Mouse (Mus musculus) MEL (cell line): Measurements from ENCODE around the gene Mrtfa. TPM values are rescaled to one million over a fixed set of nuclear protein-coding genes. Genes with fewer than 3 reads are reported as not detected.

ENCODE experiments used
- DNase-seq: peaks from one replicate; pipeline ENCODE4 v3.0.0; 2011; ENCODE audit warnings: low read depth, low spot score
- H3K27ac ChIP-seq: 2 replicates; pipeline ENCODE4 v1.5.1; 2012; ENCODE audit warnings: low read depth, mild to moderate bottlenecking, control low read depth, low read length, moderate library complexity; ENCODE audit not compliant: control insufficient read depth
- H3K27me3 ChIP-seq, 2 experiments: fragments of 150-350 bp in 1 of 2; sonication (generic) in 1 of 2; 2 replicates each; pipeline ENCODE4 v1.6.1; 2012; ENCODE audit warnings: low read length in 2 of 2, mild to moderate bottlenecking in 2 of 2, improper control_type of control experiment in 1 of 2, moderate library complexity in 1 of 2; ENCODE audit not compliant: insufficient read depth in 2 of 2, control insufficient read depth in 1 of 2
- H3K36me3 ChIP-seq, 2 experiments: 2 replicates each; pipeline ENCODE4 v1.6.1; 2012 to 2014; ENCODE audit warnings: low read length in 2 of 2, improper control_type of control experiment in 1 of 2, inconsistent platforms in 1 of 2, mild to moderate bottlenecking in 1 of 2; ENCODE audit not compliant: insufficient read depth in 2 of 2, control insufficient read depth in 1 of 2
- H3K4me1 ChIP-seq, 2 experiments: fragments of 150-350 bp in 1 of 2; sonication (generic) in 1 of 2; 2 replicates each; pipeline ENCODE4 v1.6.1; 2012; ENCODE audit warnings: low read length in 2 of 2, improper control_type of control experiment in 1 of 2, mild to moderate bottlenecking in 1 of 2; ENCODE audit not compliant: insufficient read depth in 2 of 2, control insufficient read depth in 1 of 2
- H3K4me3 ChIP-seq, 2 experiments: fragments of 150-350 bp in 1 of 2; sonication (generic) in 1 of 2; 2 replicates each; pipeline ENCODE4 v1.5.1; 2012; ENCODE audit warnings: low read depth in 2 of 2, low read length in 2 of 2, mild to moderate bottlenecking in 2 of 2, moderate library complexity in 2 of 2, control low read depth in 1 of 2, improper control_type of control experiment in 1 of 2; ENCODE audit not compliant: control insufficient read depth in 1 of 2, insufficient read depth in 1 of 2
- H3K79me2 ChIP-seq: 2 replicates; pipeline ENCODE4 v1.6.1; 2012; ENCODE audit warnings: mild to moderate bottlenecking, low read length, moderate library complexity; ENCODE audit not compliant: control insufficient read depth, poor library complexity, insufficient read depth
- H3K9ac ChIP-seq: 2 replicates; pipeline ENCODE4 v1.6.1; 2012; ENCODE audit warnings: low read depth, mild to moderate bottlenecking, control low read depth, low read length, moderate library complexity; ENCODE audit not compliant: control insufficient read depth, poor library complexity, severe bottlenecking
- H3K9me3 ChIP-seq: fragments of 150-350 bp; sonication (generic); replicated peaks from 2 replicates; pipeline ENCODE4 v1.6.1; 2012; ENCODE audit warnings: mild to moderate bottlenecking, low read length, improper control_type of control experiment, moderate library complexity; ENCODE audit not compliant: insufficient read depth
- CHD2 ChIP-seq: IDR thresholded peaks from 2 replicates; pipeline ENCODE4 v1.6.1; 2011; ENCODE audit warnings: low read length, improper control_type of control experiment
- CTCF ChIP-seq, 3 experiments: IDR thresholded peaks in 2 of 3; conservative IDR thresholded peaks in 1 of 3; 2 replicates each; pipeline ENCODE4 v1.5.1; 2011 to 2012; ENCODE audit warnings: low read length in 3 of 3, low read depth in 2 of 3, mild to moderate bottlenecking in 2 of 3, improper control_type of control experiment in 1 of 3, inconsistent platforms in 1 of 3, mixed read lengths in 1 of 3, moderate library complexity in 1 of 3; ENCODE audit not compliant: control insufficient read depth in 1 of 3, insufficient read depth in 1 of 3, poor library complexity in 1 of 3, severe bottlenecking in 1 of 3
- E2F4 ChIP-seq: IDR thresholded peaks from 2 replicates; pipeline ENCODE4 v1.6.1; 2011; ENCODE audit warnings: low read depth, low read length, improper control_type of control experiment, borderline replicate concordance
- ELF1 ChIP-seq: IDR thresholded peaks from 2 replicates; pipeline ENCODE4 v1.6.1; 2014; ENCODE audit warnings: low read depth, mild to moderate bottlenecking, inconsistent platforms, low read length, improper control_type of control experiment, moderate library complexity
- GABPA ChIP-seq: IDR thresholded peaks from 2 replicates; pipeline ENCODE4 v1.6.1; 2012; ENCODE audit warnings: low read depth, mild to moderate bottlenecking, inconsistent platforms, low read length, improper control_type of control experiment, moderate library complexity
- GATA1 ChIP-seq: IDR thresholded peaks from 2 replicates; pipeline ENCODE4 v1.6.1; 2011; ENCODE audit warnings: low read depth, low read length, improper control_type of control experiment
- KAT2A ChIP-seq: conservative IDR thresholded peaks from 2 replicates; pipeline ENCODE4 v1.6.1; 2012; ENCODE audit warnings: low read depth, low read length, improper control_type of control experiment, inconsistent platforms
- MAFK ChIP-seq: IDR thresholded peaks from 2 replicates; pipeline ENCODE4 v1.6.1; 2011; ENCODE audit warnings: low read depth, mild to moderate bottlenecking, low read length, improper control_type of control experiment, borderline replicate concordance
- MAZ ChIP-seq: IDR thresholded peaks from 2 replicates; pipeline ENCODE4 v1.6.1; 2012; ENCODE audit warnings: low read depth, mild to moderate bottlenecking, inconsistent platforms, low read length, improper control_type of control experiment
- MEF2A ChIP-seq: IDR thresholded peaks from 2 replicates; pipeline ENCODE4 v1.6.1; 2014; ENCODE audit warnings: low read depth, mild to moderate bottlenecking, inconsistent platforms, low read length, improper control_type of control experiment; ENCODE audit not compliant: poor library complexity, insufficient replicate concordance, severe bottlenecking; ENCODE audit errors: extremely low read depth
- MXI1 ChIP-seq: IDR thresholded peaks from 2 replicates; pipeline ENCODE4 v1.6.1; 2011; ENCODE audit warnings: mild to moderate bottlenecking, low read depth, low read length, improper control_type of control experiment
- MYB ChIP-seq: IDR thresholded peaks from 2 replicates; pipeline ENCODE4 v1.6.1; 2011; ENCODE audit warnings: mild to moderate bottlenecking, low read depth, low read length, improper control_type of control experiment
- MYC ChIP-seq: IDR thresholded peaks from 2 replicates; pipeline ENCODE4 v1.6.1; 2011; ENCODE audit warnings: low read depth, mild to moderate bottlenecking, low read length, improper control_type of control experiment, moderate library complexity
- NELFE ChIP-seq: IDR thresholded peaks from 2 replicates; pipeline ENCODE4 v1.6.1; 2011; ENCODE audit warnings: low read depth, low read length, improper control_type of control experiment
- NRF1 ChIP-seq: IDR thresholded peaks from 2 replicates; pipeline ENCODE4 v1.6.1; 2014; ENCODE audit warnings: low read depth, mild to moderate bottlenecking, inconsistent platforms, low read length, improper control_type of control experiment, moderate library complexity; ENCODE audit not compliant: poor library complexity, insufficient read depth, severe bottlenecking
- POLR2AphosphoS2 ChIP-seq: IDR thresholded peaks from 2 replicates; pipeline ENCODE4 v1.6.1; 2011; ENCODE audit warnings: low read length, improper control_type of control experiment
- POLR2AphosphoS5 ChIP-seq: IDR thresholded peaks from 2 replicates; pipeline ENCODE4 v1.6.1; 2012; ENCODE audit warnings: low read depth, borderline replicate concordance, mild to moderate bottlenecking, inconsistent platforms, low read length, moderate library complexity, mixed read lengths
- RAD21 ChIP-seq: IDR thresholded peaks from 2 replicates; pipeline ENCODE4 v1.6.1; 2011; ENCODE audit warnings: mild to moderate bottlenecking, low read depth, low read length, improper control_type of control experiment
- SMC3 ChIP-seq: IDR thresholded peaks from 2 replicates; pipeline ENCODE4 v1.6.1; 2011; ENCODE audit warnings: low read depth, low read length, improper control_type of control experiment
- TAL1 ChIP-seq: IDR thresholded peaks from 2 replicates; pipeline ENCODE4 v1.6.1; 2012; ENCODE audit warnings: mild to moderate bottlenecking, inconsistent platforms, low read length, moderate library complexity, mixed read lengths
- TBP ChIP-seq: IDR thresholded peaks from 2 replicates; pipeline ENCODE4 v1.8.0; 2011; ENCODE audit warnings: low read depth, low read length, improper control_type of control experiment
- UBTF ChIP-seq: IDR thresholded peaks from 2 replicates; pipeline ENCODE4 v1.6.1; 2012; ENCODE audit warnings: low read depth, mild to moderate bottlenecking, inconsistent platforms, low read length, improper control_type of control experiment, moderate library complexity, borderline replicate concordance; ENCODE audit not compliant: insufficient read depth
- USF1 ChIP-seq: IDR thresholded peaks from 2 replicates; pipeline ENCODE4 v1.6.1; 2014; ENCODE audit warnings: low read depth, mild to moderate bottlenecking, inconsistent platforms, low read length, improper control_type of control experiment, moderate library complexity
- ZKSCAN1 ChIP-seq: IDR thresholded peaks from 2 replicates; pipeline ENCODE4 v1.6.1; 2012; ENCODE audit warnings: low read depth, mild to moderate bottlenecking, inconsistent platforms, low read length, improper control_type of control experiment, moderate library complexity
- ZMIZ1 ChIP-seq: IDR thresholded peaks from 2 replicates; pipeline ENCODE4 v1.6.1; 2012; ENCODE audit warnings: low read depth, mild to moderate bottlenecking, inconsistent platforms, low read length, improper control_type of control experiment, moderate library complexity
- ZNF384 ChIP-seq: IDR thresholded peaks from 2 replicates; pipeline ENCODE4 v1.6.1; 2012; ENCODE audit warnings: low read depth, mild to moderate bottlenecking, inconsistent platforms, low read length, improper control_type of control experiment
- polyA plus RNA-seq, 2 experiments: library from polyadenylated mRNA; stranded (reverse) in 1 of 2; unstranded in 1 of 2; fragments of >175 nt in 1 of 2; fragments of >200 nt in 1 of 2; gene quantifications; 2 replicates each; pipeline versions ENCODE4 v1.2.1 to v1.2.4; 2012; ENCODE audit warnings: low replicate concordance in 2 of 2, low read depth in 1 of 2; ENCODE audit not compliant: insufficient read length in 2 of 2, insufficient read depth in 1 of 2, missing spikeins in 1 of 2
- total RNA-seq: library from RNA; depleted of rRNA; stranded (reverse); fragments of 300-350 nt; gene quantifications from 2 replicates; pipeline ENCODE4 v1.2.3, GENCODE M21; 2012

The Mrtfa gene
- total and polyA plus RNA-seq, 3 experiments, result 2.6 to 11.9 TPM; not detected in 1

DNA sequence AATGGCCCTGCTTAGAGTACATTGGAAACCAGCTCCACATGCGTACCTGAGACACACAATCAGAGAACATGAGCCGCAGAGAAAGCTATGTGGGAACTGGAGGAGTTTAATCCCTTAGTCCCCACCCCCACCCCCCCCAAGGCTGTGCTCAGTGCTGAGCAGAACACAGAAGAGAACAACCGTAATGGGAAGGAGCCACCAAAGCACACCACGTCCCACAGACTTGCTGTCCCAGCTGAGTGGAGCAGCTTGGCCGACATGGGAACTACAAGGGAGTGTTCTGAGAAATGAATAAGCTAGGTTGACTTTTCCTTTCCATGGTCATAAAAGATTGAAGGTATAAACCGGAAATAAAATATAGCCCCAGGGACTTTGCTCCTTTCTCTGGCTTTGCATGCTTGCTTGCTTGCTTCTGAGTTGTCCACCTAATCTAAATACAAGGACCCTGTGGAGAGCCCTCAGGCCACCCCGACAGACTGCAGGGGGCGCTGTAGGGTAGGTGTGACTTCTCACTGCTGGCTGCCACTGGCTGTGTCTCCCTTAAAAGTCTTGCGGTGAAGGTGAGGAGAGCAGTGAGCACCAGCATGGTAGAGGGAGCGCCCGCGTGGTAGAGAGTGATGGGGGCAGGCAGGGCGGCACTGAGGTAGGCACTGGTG lies 148.2 kb downstream of the Mrtfa start:
- Histone ChIP-seq H3K79me2 (no peaks in the 10 kb centered on the region), H3K36me3 (peaks cover 0 to 26% of the 10 kb centered on the region in 2 experiments; a peak in 2 of 4 replicates), H3K4me3 (no peak overlapping the region), H3K9me3 (no peaks in the 10 kb centered on the region), H3K9ac (no peak overlapping the region), H3K27me3 (no peaks in the 10 kb centered on the region), H3K27ac (no peak overlapping the region), H3K4me1 (peaks cover 12 to 26% of the 10 kb centered on the region in 2 experiments)
- peak; percentile 52 for DNase-seq
- TF ChIP-seq ZMIZ1 (no peak), NRF1 (no peak), KAT2A (no peak), MXI1 (no peak), POLR2AphosphoS2 (no peak), ELF1 (no peak), MYB (no peak), TBP (no peak), ZKSCAN1 (no peak), USF1 (no peak), MYC (no peak), POLR2AphosphoS5 (no peak), CTCF (IDR thresholded peaks at IDR 0.05 in 2 of 3, conservative IDR thresholded peaks at IDR 0.05 in 1 of 3; ENCODE audit: control insufficient read depth in 1 of 3, insufficient read depth in 1 of 3, low read depth in 2 of 3, low read length in 3 of 3, poor library complexity in 1 of 3, severe bottlenecking in 1 of 3) (peak; percentile 61 to 80 (median 62)), MEF2A (no peak), ZNF384 (no peak), E2F4 (no peak), MAFK (no peak), SMC3 (peak; percentile 45), RAD21 (peak; percentile 20), NELFE (no peak), GABPA (no peak), MAZ (no peak), UBTF (no peak), TAL1 (no peak), GATA1 (no peak), CHD2 (no peak)
